Mouse (Mus musculus): ENCODE measurements around the gene Paox. TPM values are rescaled to one million over a fixed set of nuclear protein-coding genes. Genes with fewer than 3 reads are reported as not detected.

Gene Paox
- polyA plus RNA-seq (2015; fragmentation: Nextera tagmentation; extraction: Ambion mirVana), result 16.9 and 26.2 TPM in 2 replicates

GRCm38 (mm10) chr7:140115583-140116328 lies at the start of gene Paox:
Gene Paox, plus strand, starts transcription at chr7:140115799.

GRCm38 (mm10) chr7:140082242-140082678 lies 33.3 kb upstream of the Paox start, which contains the start of gene Caly:
Gene Caly, minus strand, starts transcription at chr7:140082548.

DNA sequence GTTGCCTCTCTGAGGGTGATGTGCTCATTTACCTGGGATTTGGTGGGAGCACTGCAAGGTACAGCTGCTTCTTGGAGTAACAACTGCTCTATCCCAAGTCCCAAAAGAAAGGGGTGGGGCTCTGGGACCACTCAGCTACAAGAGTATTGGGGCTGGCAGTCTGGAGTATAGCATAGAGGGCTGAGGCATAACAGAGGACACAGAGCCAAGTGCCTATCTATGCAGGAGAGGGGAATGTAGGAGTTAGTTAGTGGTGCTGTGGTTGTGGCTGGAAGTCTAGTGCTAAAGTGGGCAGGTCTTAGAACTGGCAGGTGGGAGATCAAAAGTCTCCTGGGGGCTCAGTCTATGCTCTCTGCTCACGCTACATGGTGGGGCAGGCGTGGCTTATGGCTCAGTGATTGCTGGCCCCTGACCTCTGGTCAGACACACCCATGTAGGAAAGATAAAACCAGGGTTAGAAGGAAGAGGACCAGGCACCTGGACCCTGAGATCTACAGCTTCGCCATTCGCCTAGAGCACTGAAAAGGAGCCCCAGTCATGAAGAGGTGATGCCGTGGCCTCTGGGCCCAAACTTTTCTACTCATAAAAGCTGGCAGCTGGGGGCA lies 22.6 kb upstream of the Paox start, which contains the start of gene Prap1:
Gene Prap1, plus strand, starts transcription at position 472 of the 605 bp plus-strand sequence.

DNA sequence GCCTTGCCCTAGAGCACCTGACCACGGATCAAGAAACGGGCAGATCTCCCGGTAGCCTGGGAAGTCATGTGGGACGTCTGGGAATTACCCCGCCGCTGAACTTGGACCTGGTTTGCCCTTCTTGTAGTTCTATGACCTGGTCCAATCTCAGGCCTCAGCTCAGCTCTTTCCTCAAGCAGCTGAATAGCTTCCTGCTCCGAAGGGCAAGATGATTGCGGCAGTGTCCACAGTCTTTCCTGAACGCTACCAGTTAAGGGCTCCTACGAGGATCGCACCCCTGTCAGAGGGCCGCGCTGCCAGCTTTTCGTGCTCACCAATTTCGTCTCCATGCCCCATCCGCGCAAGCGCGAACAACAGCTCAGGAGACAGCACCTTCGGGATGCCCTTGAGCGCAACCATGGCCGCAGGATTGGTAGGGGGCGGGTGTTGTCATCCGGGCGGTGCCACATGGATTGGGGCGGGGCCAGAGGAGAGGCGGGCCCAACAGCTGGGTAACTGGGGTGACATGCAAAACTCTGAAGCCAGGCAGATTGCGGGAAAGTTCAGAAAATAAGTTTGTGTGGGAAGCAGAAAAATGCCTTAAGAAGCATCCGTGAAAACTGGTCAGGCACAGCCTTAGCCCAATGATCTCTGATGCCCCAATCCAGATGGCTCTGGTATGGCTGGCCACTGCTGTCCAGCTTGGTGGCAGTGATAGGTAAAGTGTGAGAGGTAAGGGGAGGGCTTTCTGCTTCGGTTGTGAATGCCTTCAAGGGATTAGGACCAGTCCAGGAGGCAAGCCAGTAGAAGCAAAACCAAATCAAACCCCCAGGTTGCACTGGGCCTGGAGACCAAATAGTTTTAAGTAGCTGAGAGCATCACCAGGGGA lies 13.4 kb upstream of the Paox start, which contains the start of gene Fuom:
Gene Fuom, minus strand, starts transcription at position 449 of the 868 bp plus-strand sequence.

DNA sequence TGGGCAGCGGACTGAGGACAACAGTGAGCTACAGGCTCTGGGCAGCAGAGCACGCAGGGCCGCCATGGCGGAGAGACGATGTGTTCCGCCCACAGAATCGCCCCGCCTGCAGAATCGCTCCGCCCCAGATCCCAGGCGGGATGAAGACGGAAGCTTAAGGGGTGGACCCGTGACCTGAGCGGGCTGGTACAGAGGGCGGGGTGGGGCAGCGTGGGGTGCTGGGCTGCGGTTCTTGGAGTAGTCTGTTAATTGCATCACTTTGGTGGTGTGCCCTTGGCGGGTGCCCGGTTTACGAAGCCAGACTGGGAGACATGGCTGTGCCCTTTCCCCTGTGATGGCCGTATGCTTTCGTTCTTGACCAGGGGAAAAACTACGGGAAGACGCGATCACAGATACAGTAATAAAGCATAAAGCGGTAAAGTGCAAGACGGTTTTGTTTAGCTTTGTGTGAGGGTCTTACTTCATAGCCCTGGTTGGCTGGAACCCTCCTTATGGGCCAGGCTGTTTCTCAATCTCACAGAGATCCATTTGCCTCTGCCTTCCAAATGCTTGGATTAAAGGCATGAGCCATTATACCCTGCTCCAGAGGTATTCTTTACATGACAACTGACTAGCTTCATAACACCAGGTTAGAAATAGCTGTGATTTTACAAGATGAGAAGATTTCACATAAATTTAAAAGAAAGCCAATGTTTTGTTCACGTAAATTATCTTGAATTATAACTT lies 893 bp downstream of the Paox start, which contains the start of gene Echs1:
Gene Echs1, minus strand, starts transcription at position 148 of the 726 bp plus-strand sequence.

DNA sequence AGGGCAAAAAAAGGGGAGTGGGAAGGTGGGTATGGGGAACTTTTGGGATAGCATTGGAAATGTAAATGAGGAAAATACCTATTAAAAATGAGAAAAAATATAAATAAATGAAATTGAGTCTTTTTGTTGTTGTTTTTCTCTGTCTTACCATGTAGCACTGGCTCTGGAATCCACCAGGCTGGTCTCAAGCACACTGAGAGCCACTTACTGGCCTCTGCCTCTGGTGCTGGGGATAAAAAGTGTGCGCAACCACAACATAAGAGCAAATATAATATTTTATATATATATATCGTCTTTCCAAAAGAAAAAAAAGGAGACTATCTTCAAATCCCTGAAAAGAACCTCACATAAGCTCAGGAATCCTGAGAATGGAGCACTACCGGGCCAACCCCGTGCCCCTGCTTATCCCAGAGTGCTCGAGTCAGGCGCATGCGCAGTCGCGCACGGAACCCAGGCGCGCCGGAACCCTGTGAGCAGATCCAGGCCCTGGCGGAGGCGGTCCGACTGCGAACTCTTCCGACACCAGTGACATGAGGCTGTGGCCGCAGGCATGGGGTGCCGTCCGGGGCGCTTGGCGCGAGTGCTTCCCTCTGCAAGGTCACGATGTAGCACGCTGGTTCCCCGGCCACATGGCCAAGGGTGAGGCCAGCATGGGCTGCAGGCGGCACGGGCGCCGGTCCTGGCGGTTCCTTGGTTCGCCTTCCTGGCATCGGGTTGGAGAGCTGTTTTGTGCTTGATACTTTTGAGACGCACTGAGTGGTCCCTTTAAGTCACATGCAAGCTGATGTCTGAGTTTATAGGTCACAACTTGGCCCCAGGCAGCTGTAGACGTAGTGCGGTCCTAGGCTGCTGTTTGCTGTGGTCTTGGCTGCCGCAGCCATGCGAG lies 21.8 kb downstream of the Paox start, which contains the start of gene Mtg1:
Gene Mtg1, plus strand, starts transcription at position 430 of the 886 bp plus-strand sequence.

GRCm38 (mm10) chr7:140154218-140154927 lies 38.8 kb downstream of the Paox start, which contains the start of gene Sprn:
Gene Sprn, minus strand, starts transcription at chr7:140154877.

DNA sequence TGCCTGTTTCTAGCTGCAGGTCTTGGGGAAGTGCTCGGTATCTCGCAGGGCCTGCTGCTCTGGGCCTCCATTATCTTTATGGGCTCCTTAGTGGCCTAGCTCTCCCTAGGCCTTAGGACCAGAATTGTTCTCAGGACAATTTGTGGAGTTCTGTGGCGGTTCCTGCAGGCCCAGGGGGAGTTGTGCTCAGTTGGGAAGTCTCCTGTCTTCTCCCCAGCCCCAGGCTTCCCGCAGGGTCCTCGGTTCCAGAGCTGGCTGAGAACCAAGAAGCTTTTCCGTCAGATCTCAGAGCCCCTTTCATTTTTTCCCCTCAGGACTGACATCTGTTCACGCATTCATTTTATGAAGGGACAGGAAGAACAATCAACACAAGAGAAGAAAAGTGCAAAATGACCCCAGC lies 49.1 kb downstream of the Paox start, which contains the start of gene Olfr522:
Gene Olfr522, minus strand, starts transcription at position 101 of the 400 bp plus-strand sequence.

DNA sequence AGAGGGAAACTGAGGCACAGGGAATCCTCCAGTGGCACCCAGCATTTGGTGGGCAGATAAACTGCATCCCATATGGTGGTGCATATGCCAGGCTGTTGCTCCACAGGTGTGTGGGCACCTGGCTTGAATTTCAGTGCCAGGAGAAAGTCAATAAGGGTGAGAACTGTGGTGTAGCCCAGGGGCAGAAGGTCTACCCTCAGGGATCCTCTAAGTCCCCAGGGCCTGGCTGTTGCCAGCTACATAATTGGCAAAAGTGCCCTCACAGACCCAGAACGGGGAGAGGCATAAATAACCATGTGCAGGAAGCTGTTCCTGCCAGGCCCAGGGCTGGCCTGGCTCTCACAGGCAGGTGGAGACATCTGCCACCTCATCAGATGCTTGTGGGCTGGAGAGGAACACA lies 57.3 kb downstream of the Paox start, which contains the start of gene Olfr523:
Gene Olfr523, plus strand, starts transcription at position 282 of the 400 bp plus-strand sequence.

Other genes with a start within 250 kb of the Paox start
- 0.17 and 0.32 TPM in 2 replicates for gene Kndc1, start 221.1 kb upstream of the Paox start, polyA plus RNA-seq (2015; fragmentation: Nextera tagmentation; extraction: Ambion mirVana)
- 0.11 TPM in 1 of 2 replicates, not detected in the other for gene Utf1, start 172.0 kb upstream of the Paox start, polyA plus RNA-seq (2015; fragmentation: Nextera tagmentation; extraction: Ambion mirVana)
- gene 6430531B16Rik, start 137.0 kb upstream of the Paox start, polyA plus RNA-seq (2015; fragmentation: Nextera tagmentation; extraction: Ambion mirVana), result 0.85 and 1.9 TPM in 2 replicates
- 2.3 and 3.0 TPM in 2 replicates for gene Adam8, start 123.2 kb upstream of the Paox start, polyA plus RNA-seq (2015; fragmentation: Nextera tagmentation; extraction: Ambion mirVana)
- gene Zfp511, start 79.4 kb upstream of the Paox start, polyA plus RNA-seq (2015; fragmentation: Nextera tagmentation; extraction: Ambion mirVana), result 32.4 and 34.1 TPM in 2 replicates
- gene Tubgcp2, start 79.1 kb upstream of the Paox start, polyA plus RNA-seq (2015; fragmentation: Nextera tagmentation; extraction: Ambion mirVana), result 26.8 and 34.5 TPM in 2 replicates
- not detected in 2 replicates for gene Msx3, start 66.7 kb upstream of the Paox start, polyA plus RNA-seq (2015; fragmentation: Nextera tagmentation; extraction: Ambion mirVana)
- gene Caly, start 33.3 kb upstream of the Paox start, polyA plus RNA-seq (2015; fragmentation: Nextera tagmentation; extraction: Ambion mirVana), result 21.4 and 28.3 TPM in 2 replicates
- gene Prap1, start 22.4 kb upstream of the Paox start, polyA plus RNA-seq (2015; fragmentation: Nextera tagmentation; extraction: Ambion mirVana), result 0.77 and 13.5 TPM in 2 replicates
- gene Fuom, start 13.4 kb upstream of the Paox start, polyA plus RNA-seq (2015; fragmentation: Nextera tagmentation; extraction: Ambion mirVana), result 128 and 178 TPM in 2 replicates
- gene Echs1, start 677 bp downstream of the Paox start, polyA plus RNA-seq (2015; fragmentation: Nextera tagmentation; extraction: Ambion mirVana), result 290 and 453 TPM in 2 replicates
- gene Mtg1, start 21.8 kb downstream of the Paox start, polyA plus RNA-seq (2015; fragmentation: Nextera tagmentation; extraction: Ambion mirVana), result 32.9 and 51.0 TPM in 2 replicates
- 1.9 and 4.3 TPM in 2 replicates for gene Sprn, start 39.1 kb downstream of the Paox start, polyA plus RNA-seq (2015; fragmentation: Nextera tagmentation; extraction: Ambion mirVana)
- gene Olfr522, start 49.0 kb downstream of the Paox start, polyA plus RNA-seq (2015; fragmentation: Nextera tagmentation; extraction: Ambion mirVana), result not detected in 2 replicates
- gene Olfr523, start 57.4 kb downstream of the Paox start, polyA plus RNA-seq (2015; fragmentation: Nextera tagmentation; extraction: Ambion mirVana), result not detected in 2 replicates
- not detected in 2 replicates for gene Olfr524, start 90.2 kb downstream of the Paox start, polyA plus RNA-seq (2015; fragmentation: Nextera tagmentation; extraction: Ambion mirVana)
- 0.07 TPM in 1 of 2 replicates, not detected in the other for gene Cd163l1, start 102.5 kb downstream of the Paox start, polyA plus RNA-seq (2015; fragmentation: Nextera tagmentation; extraction: Ambion mirVana)
- not detected in 2 replicates for gene 5830411N06Rik, start 131.5 kb downstream of the Paox start, polyA plus RNA-seq (2015; fragmentation: Nextera tagmentation; extraction: Ambion mirVana)
- gene Olfr525, start 205.1 kb downstream of the Paox start, polyA plus RNA-seq (2015; fragmentation: Nextera tagmentation; extraction: Ambion mirVana), result not detected in 2 replicates
- not detected in 2 replicates for gene Olfr527, start 218.2 kb downstream of the Paox start, polyA plus RNA-seq (2015; fragmentation: Nextera tagmentation; extraction: Ambion mirVana)
- gene Olfr60, start 245.9 kb downstream of the Paox start, polyA plus RNA-seq (2015; fragmentation: Nextera tagmentation; extraction: Ambion mirVana), result not detected in 2 replicates

All from adrenal gland, postnatal 0 days (tissue).